Mouse (Mus musculus) cerebellum, postnatal 10 days (tissue): ENCODE results near the gene Crb1.
A peak's percentile ranks its signal among the peaks of the same experiment; 100 is the strongest.
"Not testable (repeated sequence)": the region's sequence is repeated elsewhere in the genome, so short reads cannot be mapped to it uniquely, and the experiment has no call there.

ENCODE experiments used
- DNase-seq, 2 experiments: peaks; one replicate each; pipeline ENCODE4 v3.0.0; 2021; ENCODE audit warnings: mixed read lengths in 2 of 2

Gene Crb1

GRCm38 (mm10) chr1:139328286-139328685 is 48.6 kb downstream of the Crb1 start:
- no peak for DNase-seq

DNA sequence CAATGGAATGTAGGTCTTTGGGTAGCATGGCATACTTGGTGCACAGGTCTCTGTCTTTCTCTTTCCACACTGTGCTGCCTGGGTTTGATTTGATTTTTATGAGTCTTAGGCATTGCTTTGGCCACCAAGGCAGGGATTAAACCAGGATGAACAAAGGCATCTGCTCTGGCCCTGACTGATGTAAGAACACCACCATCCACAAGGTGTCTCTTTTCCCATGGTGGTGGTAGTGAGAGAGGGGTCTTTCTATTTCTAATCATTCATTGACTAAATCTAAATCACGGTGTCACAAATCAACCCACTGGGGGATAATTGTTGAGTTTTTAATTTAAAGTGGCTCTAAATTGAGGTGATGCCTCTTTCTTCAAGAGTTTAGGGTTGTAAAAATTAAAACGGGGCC is 51.5 kb downstream of the Crb1 start:
- no peak for DNase-seq

DNA sequence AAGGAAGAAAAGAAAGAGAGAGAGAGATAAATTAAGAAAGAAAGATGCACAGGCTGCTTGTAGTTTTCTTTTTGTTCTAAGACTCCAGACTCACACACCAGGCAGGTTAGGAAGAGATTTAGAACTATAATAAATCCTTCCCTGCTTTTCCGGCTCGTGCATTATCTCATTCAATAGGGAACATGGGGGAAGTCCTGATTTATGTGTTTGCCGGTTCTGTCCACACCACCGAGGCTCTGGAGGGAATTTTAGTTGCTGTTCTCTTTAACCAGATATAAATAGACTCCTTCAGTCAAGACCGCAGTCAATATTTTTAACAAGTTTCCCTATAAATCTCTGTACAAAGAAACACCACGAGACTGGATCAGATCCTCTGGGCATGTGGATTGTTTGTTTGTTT is 57.1 kb downstream of the Crb1 start:
- DNase-seq: no peak

- DNase-seq: peak; percentile 29 to 42
Measured at GRCm38 (mm10) chr1:139314297-139314874, 62.5 kb downstream of the Crb1 start.

DNA sequence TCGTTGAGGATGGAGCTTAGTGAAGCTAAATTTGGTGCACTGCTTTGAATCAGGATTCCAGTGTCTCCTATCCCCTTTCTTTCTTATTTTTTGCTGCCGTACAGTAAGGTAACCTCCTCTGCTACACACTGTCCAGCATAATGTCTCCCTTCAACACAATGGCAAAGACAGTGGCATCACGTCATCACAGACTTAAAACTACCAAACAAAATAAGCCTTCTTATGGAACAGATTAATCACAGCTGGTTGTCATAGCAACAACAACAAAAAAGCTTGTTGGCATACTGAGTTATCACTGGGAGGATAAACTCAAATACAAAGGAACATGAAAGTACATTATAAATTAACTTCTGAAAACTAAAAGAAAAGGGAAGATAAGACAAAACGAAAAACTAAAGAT is 68.0 kb downstream of the Crb1 start:
- no peak for DNase-seq

- DNase-seq: not testable (repeated sequence)
Measured at GRCm38 (mm10) chr1:139302519-139302918, 74.4 kb downstream of the Crb1 start.

DNA sequence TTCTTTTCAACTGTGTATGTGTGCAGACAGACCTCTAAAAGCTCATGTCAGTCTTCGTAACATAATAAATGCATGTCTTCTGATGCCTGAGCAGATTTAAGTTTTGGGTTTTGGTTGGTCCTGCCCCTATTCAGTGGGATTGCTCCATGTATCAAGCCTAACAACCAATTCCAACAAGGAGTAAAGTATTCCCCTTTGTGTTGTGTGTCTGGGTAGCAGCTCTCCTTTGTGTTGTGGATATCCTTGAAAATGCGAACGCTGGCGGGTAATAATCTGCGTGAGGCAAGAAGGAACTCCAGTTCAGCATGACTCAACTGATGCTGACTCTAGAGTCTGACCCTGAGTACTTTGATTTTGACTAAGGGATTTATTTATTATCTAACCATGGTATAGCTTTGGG is 75.1 kb downstream of the Crb1 start:
- no peak for DNase-seq

DNA sequence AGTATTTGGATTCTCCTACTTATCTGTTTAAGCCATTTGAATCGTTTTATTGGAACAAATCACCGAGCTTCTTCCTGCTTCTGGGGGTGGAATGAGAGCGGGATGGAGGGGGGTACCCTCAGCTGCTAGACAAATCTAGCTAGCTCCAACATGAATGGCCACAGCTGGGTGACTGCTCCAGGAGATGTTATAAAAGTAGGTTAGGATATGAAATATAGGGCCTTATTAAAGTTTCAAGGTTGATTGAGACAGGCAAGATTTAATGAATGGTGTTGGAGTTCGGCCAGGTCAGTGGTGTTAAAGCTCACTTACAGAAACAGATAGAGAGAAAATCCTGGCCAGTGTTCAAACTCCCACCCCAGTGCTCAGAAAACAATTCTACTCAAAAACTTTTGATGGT is 84.9 kb downstream of the Crb1 start:
- DNase-seq: peak in 1 of 2 experiments; percentile 4

GRCm38 (mm10) chr1:139291593-139291992 is 85.3 kb downstream of the Crb1 start:
- no peak for DNase-seq

DNA sequence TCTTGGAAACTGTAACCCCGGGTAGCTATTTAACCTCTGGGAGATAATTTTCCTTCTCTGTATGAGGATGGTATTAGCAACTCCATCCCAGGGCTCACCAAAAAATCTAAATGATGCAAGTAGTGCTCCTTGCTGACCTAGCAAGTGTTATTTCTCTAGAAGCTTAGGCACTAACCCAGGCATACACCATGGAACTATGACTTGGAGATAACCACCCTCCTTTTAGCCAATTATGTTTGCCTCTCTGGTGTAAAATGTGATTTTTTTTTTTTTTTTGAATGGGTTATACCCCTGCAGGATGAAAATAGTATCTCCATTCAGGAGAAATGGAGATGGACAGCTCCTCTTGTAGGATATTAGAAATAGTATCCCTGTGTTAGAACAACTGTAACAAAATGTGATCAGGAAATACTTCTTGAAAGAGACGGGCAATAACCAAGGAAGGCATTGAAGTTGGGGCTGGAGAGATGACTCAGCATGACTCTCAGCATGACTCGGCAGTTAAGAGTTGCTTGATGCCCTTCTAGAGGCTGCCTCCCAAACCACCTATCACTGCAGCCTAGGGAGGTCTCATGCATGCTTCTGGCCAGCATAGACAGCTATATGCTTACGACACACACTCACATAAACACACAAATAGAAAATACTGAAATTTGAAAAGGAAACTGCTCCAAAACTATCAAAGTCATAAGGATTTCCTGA is 100.1 kb downstream of the Crb1 start:
- no peak for DNase-seq

DNA sequence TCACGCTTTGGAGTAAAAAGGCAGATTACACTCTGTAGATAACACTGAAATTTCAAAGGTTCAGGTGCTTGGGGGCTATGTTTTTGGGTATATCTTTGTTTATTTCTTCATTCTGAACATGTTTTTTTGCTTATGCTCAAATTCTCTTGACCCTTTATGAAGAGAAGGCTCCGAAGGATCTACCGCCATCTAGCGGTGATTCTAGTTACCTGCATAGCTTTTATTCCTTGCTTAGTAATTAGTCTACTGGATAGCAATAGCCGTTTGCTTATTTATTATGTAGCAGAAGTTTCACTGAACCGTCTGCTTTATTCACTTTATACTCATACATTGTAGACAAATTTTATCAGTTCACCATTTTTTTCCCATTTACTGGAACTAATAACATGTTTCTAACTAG is 109.1 kb downstream of the Crb1 start:
- DNase-seq: peak; percentile 69 to 77

DNA sequence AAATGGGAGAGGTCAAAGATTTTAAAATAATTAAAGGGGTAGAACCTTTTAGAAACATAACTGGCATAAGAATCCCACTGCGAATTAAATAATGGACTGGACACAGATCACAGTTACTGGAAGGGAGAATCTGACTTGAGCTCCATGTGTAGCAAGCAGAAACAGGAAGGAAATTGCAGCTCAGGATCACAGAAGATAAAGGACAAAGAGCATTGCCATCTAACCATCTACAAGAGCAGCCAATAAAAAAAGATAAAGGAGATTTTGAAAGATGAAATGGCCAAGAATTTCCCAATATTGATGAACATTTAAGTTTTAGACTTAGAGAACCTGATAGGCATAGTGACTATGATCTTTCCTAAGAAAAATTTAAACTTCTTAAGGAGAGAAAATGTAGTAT is 112.7 kb downstream of the Crb1 start:
- DNase-seq: no peak

DNA sequence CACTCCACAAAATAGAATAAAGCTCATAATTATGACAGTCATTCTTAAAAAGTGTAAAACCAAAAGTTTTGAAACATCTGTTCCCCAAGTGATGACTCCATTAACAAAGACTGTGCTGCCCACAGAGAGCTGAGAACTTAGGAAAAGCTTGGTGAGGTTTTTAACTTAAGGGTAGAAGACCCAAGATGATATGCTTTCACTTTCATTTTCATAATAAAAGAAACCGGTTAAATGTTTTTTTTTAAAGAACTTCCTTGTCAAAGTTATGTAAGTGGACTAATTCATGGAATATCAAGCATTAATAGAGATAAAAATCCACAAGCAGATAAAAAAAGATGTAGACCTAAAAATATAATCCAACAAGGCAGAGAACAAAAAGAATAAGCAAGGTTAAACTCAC is 113.7 kb downstream of the Crb1 start:
- no peak for DNase-seq

GRCm38 (mm10) chr1:139255581-139255980 is 121.3 kb downstream of the Crb1 start:
- no peak for DNase-seq

DNA sequence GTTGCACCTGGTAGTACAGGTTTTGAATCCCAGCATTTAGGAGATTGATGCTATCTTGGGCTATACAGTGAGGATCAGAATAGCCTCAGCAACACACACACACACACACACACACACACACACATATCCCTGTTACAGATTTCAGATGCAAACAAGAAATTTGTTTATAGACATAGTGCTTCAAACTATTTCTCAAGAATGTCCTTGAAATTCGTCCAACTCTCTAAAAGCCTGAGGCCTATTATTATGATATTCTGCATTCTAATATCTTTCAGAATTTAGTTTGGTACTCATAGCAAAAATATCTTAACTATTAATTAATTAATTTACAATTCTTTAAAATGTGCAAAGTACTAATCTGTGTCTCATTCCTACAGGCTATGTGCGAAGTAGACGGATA is 124.9 kb downstream of the Crb1 start:
- DNase-seq: no peak

- DNase-seq: no peak
Measured at GRCm38 (mm10) chr1:139249159-139249558, 127.7 kb downstream of the Crb1 start.

DNA sequence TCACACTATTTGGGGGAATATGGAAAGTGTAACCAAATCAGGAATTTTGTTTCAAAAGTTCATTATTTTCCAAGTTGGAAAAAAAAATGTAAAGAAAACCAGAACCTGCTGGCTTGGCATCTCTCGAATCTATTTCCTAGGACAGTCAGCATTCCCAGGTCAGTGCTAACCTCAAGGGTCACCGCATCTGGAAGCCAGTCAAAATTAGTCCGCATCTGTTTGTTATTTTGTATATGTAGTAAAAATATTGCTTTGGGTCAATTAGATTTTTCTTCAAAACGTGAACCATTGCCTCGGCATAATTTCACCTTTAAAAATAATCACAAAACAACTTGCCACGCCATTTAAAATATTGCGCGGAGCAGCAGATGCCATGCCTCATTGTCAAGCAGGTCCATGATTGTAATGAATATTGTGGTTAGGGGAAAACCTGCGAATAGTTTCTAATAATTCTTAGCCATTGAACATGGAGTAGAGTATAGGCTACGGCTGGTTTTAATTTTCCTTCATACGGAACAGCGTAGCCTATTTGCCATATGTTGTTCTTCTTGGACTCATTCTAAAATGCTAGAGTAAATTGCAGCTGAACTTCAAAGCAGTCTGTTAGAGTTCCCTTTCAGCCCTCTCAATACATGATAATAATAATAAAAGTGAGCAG is 130.0 kb downstream of the Crb1 start:
- DNase-seq: no peak

- no peak for DNase-seq
Measured at GRCm38 (mm10) chr1:139236794-139237193, 140.1 kb downstream of the Crb1 start.

DNA sequence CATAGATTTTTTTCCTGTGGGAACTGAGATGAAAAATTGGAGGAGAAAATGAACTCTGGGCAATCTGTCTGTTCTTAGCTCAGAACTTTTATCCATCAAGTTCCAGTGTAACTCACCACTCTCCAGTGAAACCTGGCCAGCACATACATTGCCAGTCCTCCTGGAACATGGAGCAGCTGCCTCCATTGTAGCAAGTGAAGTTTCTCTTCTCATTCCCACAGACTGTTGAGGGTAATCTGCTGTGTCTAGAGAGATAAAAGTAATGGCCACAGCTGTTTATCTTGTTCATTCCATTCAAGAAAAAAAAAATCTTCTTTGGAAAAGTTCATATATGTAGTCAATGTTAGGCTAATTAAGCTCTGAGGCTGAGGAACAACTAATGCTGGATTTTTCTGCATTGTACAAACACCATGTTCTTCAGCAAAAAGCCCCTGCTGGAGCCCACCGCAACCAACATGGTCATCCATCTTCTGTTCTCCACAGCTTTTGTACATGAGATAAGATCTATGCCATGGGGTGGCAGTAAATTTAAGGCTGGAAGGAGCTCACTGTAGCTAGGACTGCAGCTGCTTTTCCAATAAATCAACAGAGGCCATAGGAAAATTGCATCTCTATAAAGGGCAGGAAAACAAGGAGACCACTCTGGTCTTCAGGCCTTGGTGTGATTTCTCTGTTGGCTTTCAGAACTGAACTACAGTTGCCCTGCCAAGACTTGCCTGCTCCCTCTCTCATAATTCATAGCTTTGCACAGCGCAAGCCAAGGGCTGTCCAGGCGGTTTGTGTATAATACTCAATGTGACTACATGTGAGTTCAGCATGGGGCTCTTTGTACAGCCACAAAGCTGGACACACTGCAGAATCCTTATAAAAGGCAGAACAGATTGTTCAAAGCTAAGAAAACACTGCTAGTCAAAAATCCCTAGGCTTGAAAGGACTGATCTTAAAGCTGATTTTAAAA is 142.0 kb downstream of the Crb1 start:
- DNase-seq: no peak

GRCm38 (mm10) chr1:139232636-139233035 is 144.3 kb downstream of the Crb1 start:
- DNase-seq: no peak

- no peak for DNase-seq
Measured at GRCm38 (mm10) chr1:139224309-139224949, 152.5 kb downstream of the Crb1 start.

DNA sequence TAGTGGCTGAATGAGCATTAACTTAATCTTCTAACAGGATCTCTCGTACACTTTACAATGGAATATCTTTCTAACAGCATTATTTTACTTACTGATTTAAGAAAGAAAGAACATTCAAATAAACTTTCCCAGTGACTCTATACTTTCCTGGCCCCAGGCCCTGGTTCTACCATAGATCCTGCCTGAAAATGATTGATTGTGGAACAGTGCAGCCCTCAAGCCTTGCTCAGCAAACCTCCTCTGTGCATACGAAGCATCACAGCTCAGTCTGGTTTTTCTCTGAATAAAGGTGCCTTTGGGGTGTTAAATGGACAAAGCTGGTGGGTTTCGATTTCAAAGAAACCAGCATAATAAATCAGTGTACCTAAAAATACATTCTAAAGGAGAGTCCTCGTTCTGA is 153.1 kb downstream of the Crb1 start:
- no peak for DNase-seq

- DNase-seq: no peak
Measured at GRCm38 (mm10) chr1:139215311-139215710, 161.6 kb downstream of the Crb1 start.
